Mouse (Mus musculus): ENCODE measurements at regions not wholly inside any gene's neighbourhood (a gene's known extent, or its start where the extent isn't known, plus 50 kb on each side); places are given as distances from the start of the nearest gene placed in this dataset.

- DNase-seq (ENCODE audit: low read depth, low spot score): no peak
These were observed 68.9 kb downstream of the Tex29 start for GRCm38 (mm10) chr8:11909146-11909545.

DNA sequence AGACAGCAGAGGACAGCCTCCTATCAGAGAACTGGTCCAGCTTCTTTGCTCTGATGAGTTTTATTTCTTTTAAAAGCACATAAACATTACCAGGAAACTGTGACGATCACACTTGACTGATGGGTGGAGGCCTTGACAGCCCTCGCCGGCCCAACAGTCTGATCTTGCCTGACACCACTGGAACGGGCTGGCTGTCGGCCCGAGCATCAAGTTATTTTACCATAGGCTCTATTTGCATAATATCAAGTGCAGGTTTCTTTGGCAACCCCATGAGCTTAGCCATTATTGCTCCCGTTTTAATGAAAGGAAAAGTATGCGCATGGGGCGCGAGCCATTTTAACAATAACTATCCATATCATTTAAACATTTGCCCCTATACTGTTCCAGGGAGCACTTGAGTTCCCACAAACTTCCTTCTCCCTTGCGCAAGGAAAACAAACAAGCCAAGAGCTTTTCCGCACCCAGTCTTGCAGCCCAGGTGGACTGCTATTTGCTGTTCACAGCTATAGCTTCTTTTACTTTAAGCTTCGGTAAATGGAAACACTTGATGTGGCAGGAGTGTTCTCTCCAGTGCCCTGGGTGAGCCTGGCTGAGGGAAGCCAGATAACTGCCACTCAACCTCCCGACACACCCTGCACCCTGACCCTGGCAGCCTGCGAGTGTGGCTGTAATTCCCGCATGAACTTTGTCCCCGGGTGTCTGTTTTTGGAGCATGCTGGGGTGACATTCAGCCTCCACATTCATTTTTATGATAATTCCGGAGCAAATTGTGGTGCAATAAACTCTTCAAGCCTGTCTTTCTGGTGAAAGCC lies 71.6 kb downstream of the Tex29 start:
- no peak for DNase-seq (ENCODE audit: low read depth, low spot score)

- DNase-seq (ENCODE audit: low read depth, low spot score): no peak
These were observed 72.3 kb downstream of the Tex29 start for GRCm38 (mm10) chr8:11912451-11913128.

DNA sequence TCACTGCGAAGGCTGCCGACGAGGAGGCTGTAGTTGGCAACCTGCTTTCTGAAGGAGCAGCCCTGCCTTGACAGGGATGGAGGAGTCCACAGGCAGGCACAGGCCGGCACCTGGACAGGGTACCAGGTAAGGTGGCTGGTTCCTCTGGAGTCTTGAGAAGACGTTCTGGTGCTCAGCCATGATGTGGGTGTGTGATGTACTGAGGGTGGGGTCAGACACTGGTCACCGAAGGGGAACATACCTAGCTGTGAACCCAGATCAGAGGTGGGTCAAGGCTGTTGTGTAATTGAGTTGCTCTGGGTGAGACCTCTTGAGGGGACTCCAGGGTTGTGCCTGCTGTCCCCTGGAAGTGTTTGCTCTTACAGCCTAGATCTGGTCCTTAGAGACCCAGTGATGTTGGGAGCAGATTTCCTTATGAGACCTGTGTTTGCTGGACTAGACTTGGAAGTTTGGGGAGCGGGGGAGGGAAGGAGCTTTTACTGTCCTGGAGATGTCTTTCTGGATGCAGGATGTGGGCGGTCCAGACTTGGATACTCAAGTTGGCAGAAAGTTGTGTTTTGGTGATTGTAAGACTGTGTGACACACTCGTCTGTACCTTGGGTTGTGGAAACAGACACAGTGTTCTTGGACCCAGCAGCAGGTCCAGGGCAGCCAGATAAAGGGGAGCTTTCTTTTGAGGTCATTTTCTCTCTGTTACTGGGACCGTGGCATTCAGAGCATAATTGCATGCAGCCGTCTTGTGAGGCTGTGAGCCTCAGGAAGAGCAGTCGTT lies 73.0 kb downstream of the Tex29 start:
- DNase-seq (ENCODE audit: low read depth, low spot score): no peak

GRCm38 (mm10) chr8:11914131-11914530 lies 73.9 kb downstream of the Tex29 start:
- no peak for DNase-seq (ENCODE audit: low read depth, low spot score)

DNA sequence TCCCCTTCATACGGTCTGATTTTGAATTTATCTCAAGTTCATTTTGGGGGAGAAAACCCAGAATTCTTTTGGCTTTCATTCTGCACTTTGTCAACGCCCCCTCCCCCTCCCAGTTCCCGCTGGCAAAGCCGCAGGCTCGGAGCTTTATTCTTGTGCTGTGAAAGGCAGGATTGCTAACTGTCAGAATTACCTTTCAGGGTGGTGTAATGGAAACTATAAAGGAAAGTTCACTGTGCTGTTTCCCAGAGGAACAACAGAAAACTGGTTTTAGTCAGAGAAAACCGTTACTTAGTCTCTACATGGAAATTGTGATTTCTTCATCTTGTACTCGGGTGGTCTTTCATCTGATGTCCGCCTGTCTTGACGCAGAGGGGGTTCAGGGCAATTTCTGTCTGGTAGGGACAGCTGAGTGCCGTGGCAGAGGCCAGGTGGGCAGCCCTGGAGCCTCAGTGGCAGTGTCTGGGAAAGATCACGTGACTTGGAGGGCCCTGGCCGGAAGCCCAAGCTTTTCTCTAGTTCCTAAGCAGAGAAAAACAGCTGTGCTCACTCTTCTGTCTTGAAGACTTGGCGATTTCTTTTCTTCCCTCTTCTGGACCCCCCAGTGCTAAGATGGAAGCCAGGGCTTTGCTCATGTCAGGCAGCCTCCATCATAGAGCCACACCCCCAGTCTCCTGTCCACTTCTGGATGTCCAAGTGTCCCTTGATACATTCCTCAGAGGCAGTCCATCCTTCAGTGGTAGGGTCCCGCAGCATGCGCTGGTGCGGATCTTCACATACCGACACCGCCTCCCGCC lies 74.6 kb downstream of the Tex29 start:
- DNase-seq (ENCODE audit: low read depth, low spot score): no peak

- no peak for DNase-seq (ENCODE audit: low read depth, low spot score)
These were observed 75.4 kb downstream of the Tex29 start for GRCm38 (mm10) chr8:11915721-11916120.

DNA sequence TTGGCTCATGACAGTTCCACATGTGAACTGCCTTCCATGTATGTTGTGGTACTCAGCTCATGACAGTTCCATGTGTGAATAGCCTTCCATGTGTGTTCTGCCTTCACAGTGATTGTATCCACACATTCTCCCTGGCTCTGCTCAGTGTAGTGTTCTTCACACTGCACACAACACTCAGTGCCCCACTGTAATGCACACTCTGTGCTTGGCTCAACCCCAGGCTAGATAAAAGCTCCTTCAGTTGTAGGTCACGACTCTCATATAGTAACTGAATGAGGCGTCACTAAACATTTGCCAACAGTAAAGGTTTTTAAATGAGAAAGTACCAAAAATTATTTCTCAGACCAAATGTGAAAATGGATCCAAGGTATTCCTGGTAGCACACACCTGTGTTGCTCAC lies 79.6 kb downstream of the Tex29 start:
- no peak for DNase-seq (ENCODE audit: low read depth, low spot score)

GRCm38 (mm10) chr8:11923115-11923514 lies 82.8 kb downstream of the Tex29 start:
- no peak for DNase-seq (ENCODE audit: low read depth, low spot score)

- DNase-seq (ENCODE audit: low read depth, low spot score): peak; percentile 17
These were observed 83.9 kb downstream of the Tex29 start for GRCm38 (mm10) chr8:11924165-11924564.

DNA sequence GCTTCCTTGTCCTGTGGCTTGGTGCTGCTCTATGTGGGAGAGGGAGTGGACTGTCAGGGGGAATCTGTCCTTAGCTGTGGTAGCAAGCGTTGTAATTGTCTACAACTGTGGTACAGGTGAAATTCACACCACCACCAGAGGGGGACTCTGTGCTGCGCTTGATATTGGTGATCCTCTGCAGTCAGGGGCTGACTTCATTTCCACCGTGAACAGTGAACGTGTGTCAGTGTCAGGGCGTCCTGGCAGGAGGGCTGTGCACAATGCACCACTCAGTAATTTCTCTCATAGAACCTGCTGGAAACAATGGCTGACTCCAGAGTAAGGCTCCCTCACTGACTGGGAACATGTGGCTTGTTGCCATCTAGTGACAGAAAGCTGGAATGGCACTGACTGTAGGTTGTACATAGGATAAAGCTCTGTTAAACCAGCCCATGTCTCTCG lies 102.6 kb downstream of the Tex29 start:
- peak; percentile 56 for DNase-seq (ENCODE audit: low read depth, low spot score)

DNA sequence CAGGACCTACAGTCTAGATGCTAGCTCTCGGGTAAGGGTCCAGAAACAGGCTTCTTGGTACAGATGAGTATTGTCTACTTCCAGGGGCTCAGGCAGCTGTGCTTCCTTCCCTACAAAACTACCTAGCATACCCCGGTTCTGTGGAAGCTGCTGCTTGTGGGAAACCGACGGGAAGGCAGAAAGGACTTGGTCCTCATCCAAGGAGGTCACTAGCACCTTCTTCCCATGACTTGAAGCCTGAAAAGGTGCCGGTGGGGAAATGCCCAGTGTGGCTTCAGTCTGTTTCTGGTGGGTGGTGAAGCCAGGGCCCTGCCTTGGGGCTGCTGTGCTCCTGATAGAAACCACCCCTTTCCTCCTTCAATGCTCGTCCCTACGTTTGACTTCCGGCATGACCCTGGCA lies 107.5 kb downstream of the Tex29 start:
- no peak for DNase-seq (ENCODE audit: low read depth, low spot score)

GRCm38 (mm10) chr8:11956268-11956667 lies 116.0 kb downstream of the Tex29 start:
- no peak for DNase-seq (ENCODE audit: low read depth, low spot score)

DNA sequence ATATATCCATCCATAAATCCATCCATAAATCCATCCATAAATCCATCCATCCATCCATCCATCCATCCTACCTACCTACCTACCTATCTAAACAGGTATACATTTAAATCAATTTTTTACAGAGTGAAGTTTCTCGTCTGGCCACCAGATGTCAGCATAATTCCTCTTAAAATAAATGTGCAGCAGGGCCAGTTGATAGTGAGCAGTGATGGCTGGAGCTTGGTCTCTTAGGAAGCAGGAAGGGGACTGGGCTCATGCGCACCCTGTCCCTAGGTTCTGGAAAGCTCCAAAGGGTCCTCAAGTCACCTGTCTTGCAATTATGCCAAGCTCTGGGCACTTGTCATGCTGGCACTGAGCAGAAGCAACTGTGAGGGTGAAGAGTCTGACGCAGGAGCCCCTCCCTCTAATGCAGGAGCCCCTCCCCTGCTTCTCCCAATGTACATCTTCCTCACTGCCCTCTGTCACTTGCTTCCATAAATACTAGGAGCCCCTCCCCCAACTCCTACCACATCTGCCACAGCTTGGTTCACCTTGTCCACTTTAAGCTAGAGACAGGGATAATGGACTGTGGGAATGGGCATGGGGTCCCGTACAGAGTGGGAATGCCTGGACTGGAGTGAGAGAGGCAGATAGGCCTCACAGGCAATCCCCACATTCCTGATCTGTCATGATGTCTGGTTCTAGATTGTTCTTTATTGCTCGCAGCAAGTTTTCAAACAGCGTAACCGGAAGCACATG lies 116.9 kb downstream of the Tex29 start:
- peak; percentile 51 for DNase-seq (ENCODE audit: low read depth, low spot score)

GRCm38 (mm10) chr8:11958176-11958575 lies 117.9 kb downstream of the Tex29 start:
- no peak for DNase-seq (ENCODE audit: low read depth, low spot score)

- DNase-seq (ENCODE audit: low read depth, low spot score): no peak
These were observed 119.2 kb downstream of the Tex29 start for GRCm38 (mm10) chr8:11959466-11959865.

DNA sequence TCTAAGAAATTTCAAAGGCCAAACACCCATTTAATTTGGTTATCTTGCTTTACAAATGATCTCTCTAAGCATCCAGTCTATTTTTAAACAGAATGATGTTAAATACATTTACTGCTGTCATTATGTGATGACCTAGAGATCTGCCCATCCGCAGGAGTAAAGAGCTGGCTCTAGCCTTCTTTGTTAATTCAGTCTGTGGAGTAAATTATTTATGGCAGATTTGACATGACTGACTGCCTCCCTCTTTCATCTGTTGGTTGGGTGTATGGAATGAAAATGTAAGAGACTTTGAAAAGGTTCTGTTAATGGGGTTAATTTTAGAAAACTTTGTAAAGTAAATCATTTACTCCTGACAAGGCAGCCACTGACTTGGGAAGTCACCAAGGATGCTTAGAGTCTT lies 123.3 kb downstream of the Tex29 start:
- DNase-seq (ENCODE audit: low read depth, low spot score): no peak

DNA sequence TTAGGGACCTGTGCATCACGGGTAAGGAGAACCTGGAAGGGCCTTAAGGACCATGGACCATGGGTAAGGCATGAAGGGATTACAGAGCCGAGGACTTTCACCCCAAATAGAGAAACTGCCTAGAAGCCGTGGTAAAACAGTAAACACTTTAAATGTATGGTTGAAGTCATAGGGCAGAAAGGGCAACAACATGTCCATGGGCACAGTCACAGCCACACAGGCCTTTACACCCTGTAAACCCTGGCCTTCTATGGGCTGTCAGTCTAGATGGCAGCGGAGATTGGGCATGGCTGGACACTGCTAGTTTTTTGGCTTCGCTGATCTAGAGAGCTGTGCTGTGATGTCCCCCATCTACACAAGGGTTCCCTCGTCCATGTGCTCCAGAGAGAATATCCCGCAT lies 127.4 kb downstream of the Tex29 start:
- no peak for DNase-seq (ENCODE audit: low read depth, low spot score)

DNA sequence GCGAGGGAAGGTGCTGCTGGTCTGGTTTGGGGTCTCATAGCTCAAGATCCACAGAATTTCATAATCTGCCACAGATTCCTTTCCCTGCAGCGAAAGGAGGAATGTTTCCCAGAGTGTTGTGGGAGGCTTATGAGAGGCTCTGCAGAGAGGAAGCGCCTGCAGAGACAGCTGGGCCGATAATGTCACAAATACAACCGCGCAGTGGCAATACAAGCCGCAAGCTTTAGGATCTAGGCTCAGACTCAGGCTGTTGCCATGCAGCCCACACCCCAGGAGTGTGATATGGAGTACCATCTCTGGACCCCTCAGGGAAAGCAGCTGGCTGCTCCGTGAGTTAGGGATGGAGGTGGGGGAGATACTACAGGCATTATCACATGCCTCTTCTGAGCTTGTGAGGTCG lies 130.2 kb downstream of the Tex29 start:
- no peak for DNase-seq (ENCODE audit: low read depth, low spot score)

DNA sequence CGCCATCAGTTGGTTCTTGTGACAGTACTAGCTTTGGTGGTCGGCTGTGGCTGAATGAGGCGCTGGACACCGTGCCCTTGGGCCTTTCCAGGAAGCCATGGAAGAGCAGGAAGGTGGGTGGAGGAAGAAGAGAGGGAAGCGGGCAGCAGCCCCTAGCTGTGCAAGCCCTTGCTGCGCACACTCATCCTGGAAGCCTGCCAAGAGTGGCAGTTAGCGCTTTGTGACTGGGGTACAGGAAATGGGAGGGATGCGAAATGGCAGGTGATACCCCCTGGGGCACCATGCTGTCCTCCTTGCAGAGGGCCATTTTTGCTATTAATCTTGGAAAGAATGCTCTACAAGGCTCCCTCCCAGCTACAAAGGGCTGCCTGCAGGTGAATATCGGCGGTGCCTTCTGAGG lies 133.2 kb downstream of the Tex29 start:
- no peak for DNase-seq (ENCODE audit: low read depth, low spot score)

GRCm38 (mm10) chr8:11977121-11977520 lies 136.8 kb downstream of the Tex29 start:
- DNase-seq (ENCODE audit: low read depth, low spot score): no peak
